Mouse (Mus musculus) spleen, postnatal 4 days (tissue): ENCODE results near the gene Popdc2.
A peak's percentile ranks its signal among the peaks of the same experiment; 100 is the strongest.
"Not testable (repeated sequence)": the region's sequence is repeated elsewhere in the genome, so short reads cannot be mapped to it uniquely, and the experiment has no call there.

Experiments
- DNase-seq, 2 experiments: peaks; one replicate each; pipeline ENCODE4 v3.0.0; 2022; ENCODE audit warnings: low spot score in 2 of 2

Popdc2 gene

GRCm38 (mm10) chr16:38361933-38362332, at the start of gene Popdc2:
TSS of gene Popdc2 (plus strand) at chr16:38362209.
- peak in 1 of 2 experiments; percentile 55 for DNase-seq

GRCm38 (mm10) chr16:38318492-38318891, 43.5 kb upstream of the Popdc2 start:
- no peak for DNase-seq

- DNase-seq = no peak
Measured at GRCm38 (mm10) chr16:38319087-38319486, 42.9 kb upstream of the Popdc2 start.

- DNase-seq = peak; percentile 25 to 68
Measured at GRCm38 (mm10) chr16:38321452-38321935, 40.5 kb upstream of the Popdc2 start.

GRCm38 (mm10) chr16:38324311-38324710, 37.7 kb upstream of the Popdc2 start:
- no peak for DNase-seq

GRCm38 (mm10) chr16:38326778-38327397, 35.1 kb upstream of the Popdc2 start:
- no peak for DNase-seq

GRCm38 (mm10) chr16:38329340-38329739, 32.7 kb upstream of the Popdc2 start:
- no peak for DNase-seq

- DNase-seq = no peak
Measured at GRCm38 (mm10) chr16:38334431-38334830, 27.6 kb upstream of the Popdc2 start.

- not testable (repeated sequence) for DNase-seq
Measured at GRCm38 (mm10) chr16:38338077-38338476, 23.9 kb upstream of the Popdc2 start.

GRCm38 (mm10) chr16:38341396-38342324, 20.3 kb upstream of the Popdc2 start, which contains the start of gene Maats1:
TSS of gene Maats1 (minus strand) at chr16:38342143.
- peak in 1 of 2 experiments; percentile 48 for DNase-seq

GRCm38 (mm10) chr16:38344941-38345725, 16.9 kb upstream of the Popdc2 start:
- DNase-seq = no peak

GRCm38 (mm10) chr16:38346529-38347325, 15.3 kb upstream of the Popdc2 start, which contains the start of the genes Cox17 and Gm21987:
TSS of gene Cox17 (plus strand) at chr16:38346991.
TSS of gene Gm21987 (plus strand) at chr16:38347040.
- DNase-seq = peak; percentile 90 to 93

GRCm38 (mm10) chr16:38347588-38347987, 14.4 kb upstream of the Popdc2 start:
- DNase-seq = no peak

GRCm38 (mm10) chr16:38348217-38348761, 13.7 kb upstream of the Popdc2 start:
- no peak for DNase-seq

GRCm38 (mm10) chr16:38349881-38350280, 12.1 kb upstream of the Popdc2 start:
- no peak for DNase-seq

- DNase-seq = no peak
Measured at GRCm38 (mm10) chr16:38350361-38350855, 11.6 kb upstream of the Popdc2 start.

GRCm38 (mm10) chr16:38350939-38351338, 11.1 kb upstream of the Popdc2 start:
- no peak for DNase-seq

GRCm38 (mm10) chr16:38352031-38352430, 10.0 kb upstream of the Popdc2 start:
- DNase-seq = no peak

GRCm38 (mm10) chr16:38352851-38353250, 9.2 kb upstream of the Popdc2 start:
- DNase-seq = no peak

GRCm38 (mm10) chr16:38353642-38354041, 8.4 kb upstream of the Popdc2 start:
- DNase-seq = no peak
